Mouse (Mus musculus): ENCODE results near the gene Lrrc58. TPM values are rescaled to one million over a fixed set of nuclear protein-coding genes. Genes with fewer than 3 reads are reported as not detected.

The Lrrc58 gene
- polyA plus RNA-seq, 1 experiment from 2014 or later, result 56.8 TPM

- no peak overlapping the region for H3K27ac ChIP-seq (ENCODE audit: low read length)
- ATAC-seq (ENCODE audit: low read depth), result no peak
- 84% methylated on average over 2 of the region's 2 CpGs for WGBS
- no peak overlapping the region for H3K9ac ChIP-seq (ENCODE audit: low read length)
- H3K9me3 ChIP-seq (ENCODE audit: control insufficient read depth, low read length), result no peaks in the 10 kb centered on the region
- H3K4me1 ChIP-seq (replicated peaks; ENCODE audit: control insufficient read depth, insufficient read depth, low read length), result 0 out of 2 replicates have a peak, but pooled peaks cover 3% of the 10 kb centered on the region
- no peaks in the 10 kb centered on the region for H3K36me3 ChIP-seq (ENCODE audit: control insufficient read depth, insufficient read depth, low read length)
- H3K27me3 ChIP-seq (ENCODE audit: control insufficient read depth, insufficient read depth, low read depth, low read length), result no peaks in the 10 kb centered on the region
- no peak overlapping the region for H3K4me3 ChIP-seq (ENCODE audit: low read length)
- H3K4me2 ChIP-seq (ENCODE audit: low read depth, low read length), result no peak overlapping the region
Observed at GRCm38 (mm10) chr16:37929626-37930025, 61.4 kb downstream of the Lrrc58 start.

- no peaks in the 10 kb centered on the region for H3K9me3 ChIP-seq (ENCODE audit: control insufficient read depth, low read length)
- H3K4me3 ChIP-seq (ENCODE audit: low read length), result no peak overlapping the region
- H3K36me3 ChIP-seq (ENCODE audit: control insufficient read depth, insufficient read depth, low read length), result no peaks in the 10 kb centered on the region
- 80% methylated on average over 2 of the region's 2 CpGs for WGBS
- ATAC-seq (ENCODE audit: low read depth), result no peak
- no peak overlapping the region for H3K4me2 ChIP-seq (ENCODE audit: low read depth, low read length)
- H3K27me3 ChIP-seq (ENCODE audit: control insufficient read depth, insufficient read depth, low read depth, low read length), result no peaks in the 10 kb centered on the region
- no peak overlapping the region for H3K9ac ChIP-seq (ENCODE audit: low read length)
- no peaks in the 10 kb centered on the region for H3K4me1 ChIP-seq (replicated peaks; ENCODE audit: control insufficient read depth, insufficient read depth, low read length)
- H3K27ac ChIP-seq (ENCODE audit: low read length), result no peak overlapping the region
Observed at GRCm38 (mm10) chr16:37934932-37935331, 66.7 kb downstream of the Lrrc58 start.

- 74% methylated on average over 8 of the region's 8 CpGs for WGBS
- Histone ChIP-seq H3K9ac (ENCODE audit: low read length) (no peak overlapping the region), H3K36me3 (ENCODE audit: control insufficient read depth, insufficient read depth, low read length) (no peaks in the 10 kb centered on the region), H3K9me3 (ENCODE audit: control insufficient read depth, low read length) (no peaks in the 10 kb centered on the region), H3K4me1 (replicated peaks; ENCODE audit: control insufficient read depth, insufficient read depth, low read length) (no peaks in the 10 kb centered on the region), H3K4me3 (ENCODE audit: low read length) (no peak overlapping the region), H3K4me2 (ENCODE audit: low read depth, low read length) (no peak overlapping the region), H3K27me3 (ENCODE audit: control insufficient read depth, insufficient read depth, low read depth, low read length) (no peaks in the 10 kb centered on the region), H3K27ac (ENCODE audit: low read length) (no peak overlapping the region)
- ATAC-seq (ENCODE audit: low read depth), result no peak
Observed at GRCm38 (mm10) chr16:37937276-37937675, 69.1 kb downstream of the Lrrc58 start.

Other genes starting within 250 kb of the Lrrc58 start
- gene Ndufb4, start 213.9 kb upstream of the Lrrc58 start, polyA plus RNA-seq (2015; fragmentation: Nextera tagmentation; extraction: Ambion mirVana), result 50.0 and 63.8 TPM in 2 replicates
- 617 and 655 TPM in 2 replicates for gene Fstl1, start 91.5 kb upstream of the Lrrc58 start, polyA plus RNA-seq (2015; fragmentation: Nextera tagmentation; extraction: Ambion mirVana)
- gene Gm36028, start 7.2 kb upstream of the Lrrc58 start, polyA plus RNA-seq (2015; fragmentation: Nextera tagmentation; extraction: Ambion mirVana), result 0.43 and 0.73 TPM in 2 replicates
- gene Gpr156, start 48.1 kb downstream of the Lrrc58 start, polyA plus RNA-seq (2015; fragmentation: Nextera tagmentation; extraction: Ambion mirVana), result 0.33 and 0.63 TPM in 2 replicates
- 44.5 and 47.3 TPM in 2 replicates for gene Gsk3b, start 220.6 kb downstream of the Lrrc58 start, polyA plus RNA-seq (2015; fragmentation: Nextera tagmentation; extraction: Ambion mirVana)

Measured in lung, embryonic 16.5 days (tissue).